In the genomic region with DNA sequence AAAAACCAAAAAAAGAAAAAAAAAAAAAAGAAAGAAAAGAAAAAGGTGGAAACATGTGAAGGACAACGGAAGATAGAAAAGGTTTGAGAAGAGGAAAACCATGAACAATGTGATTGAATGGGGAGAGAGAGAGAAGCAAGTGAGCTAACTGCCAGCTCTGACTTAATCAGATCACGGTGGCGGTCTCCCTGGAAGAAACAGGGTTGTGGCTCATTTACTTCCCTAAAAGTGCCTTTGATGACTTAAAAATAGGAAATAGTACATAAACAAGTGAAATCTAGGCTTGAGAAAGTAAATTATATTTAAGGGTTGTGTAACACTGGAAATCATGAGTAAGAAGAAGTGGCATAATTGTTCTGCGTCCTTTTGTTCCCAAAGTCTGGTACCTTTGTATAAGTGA, we compare ENCODE assay signal across 22 mouse cellular contexts. TPM values are rescaled to one million over a fixed set of nuclear protein-coding genes. Genes with fewer than 3 reads are reported as not detected.
A peak's percentile ranks its signal among the peaks of the same experiment; 100 is the strongest.
DNase-seq lines count a peak whose midpoint lies in the region; ATAC-seq and TF ChIP-seq lines count a peak whose summit lies in the region.
"Had no signal": no experiment of that assay in that cellular context is flagged by ENCODE, and none has a peak within 500 bp of the region (broad histone marks: within the 10 kb centered on the region; RNA-seq: fewer than 3 reads in every experiment).

No protein-coding gene starts in this region.

- no peaks in the 10 kb centered on the region for H3K27me3 ChIP-seq in MEL (ENCODE audit: control insufficient read depth in 1 of 2, insufficient read depth in 2 of 2, low read length in 2 of 2)
- no peaks in the 10 kb centered on the region for H3K27me3 ChIP-seq in thymus, adult 2 months (ENCODE audit: control insufficient read depth, insufficient read depth, low read length)
- H3K27me3 ChIP-seq: forebrain, embryonic 13.5 days; heart, embryonic 13.5 days; hindbrain, embryonic 15.5 days had no signal

- H3K4me1 ChIP-seq in MEL (ENCODE audit: control insufficient read depth in 1 of 2, insufficient read depth in 2 of 2, low read length in 2 of 2) = peaks cover 8 to 11% of the 10 kb centered on the region in 2 experiments
- H3K4me1 ChIP-seq in bone marrow macrophage, adult 2 months (ENCODE audit: control insufficient read depth, insufficient read depth, low read length) = peaks cover 24% of the 10 kb centered on the region
- H3K4me1 ChIP-seq in thymus, adult 2 months (replicated peaks; ENCODE audit: control insufficient read depth, insufficient read depth, low read length) = peaks cover 7% of the 10 kb centered on the region

- H3K27ac ChIP-seq in MEL (ENCODE audit: control insufficient read depth, low read depth, low read length) = no peak overlapping the region
- H3K27ac ChIP-seq in bone marrow macrophage, adult 2 months (ENCODE audit: insufficient read depth, low read depth, low read length) = peak overlapping the region; percentile 71
- H3K27ac ChIP-seq in thymus, adult 2 months (ENCODE audit: control insufficient read depth, insufficient read depth, low read length) = no peak overlapping the region
- H3K27ac ChIP-seq: embryonic facial prominence, embryonic 10.5 days; forebrain, embryonic 13.5 days; gastrocnemius, adult 2 months; heart, embryonic 13.5 days; hindbrain, embryonic 15.5 days had no signal

- no peak; a peak in 1 of 4 replicates for TF ChIP-seq EP300 in MEL (IDR thresholded peaks at IDR 0.05; ENCODE audit: low read depth in 1 of 2, low read length in 2 of 2)

- peak; percentile 78 for DNase-seq in MEL (ENCODE audit: low read depth, low spot score)
- no peak for DNase-seq in cerebellum, postnatal 36 days
- no peak for DNase-seq in B cell, adult 2 months
- no peak for DNase-seq in thymus, adult 2 months
- DNase-seq: adrenal gland, adult 8-10 months; adrenal gland, postnatal 36 days; cerebellum, adult 11 months; cerebellum, adult 8-10 months; cerebellum, postnatal 25 days; forebrain, postnatal 0 days; gastrocnemius, adult 2 months; gastrocnemius, postnatal 25 days; heart, adult 11 months; heart, postnatal 36 days had no signal

- TF ChIP-seq POLR2A in MEL (IDR thresholded peaks at IDR 0.05; ENCODE audit: control insufficient read depth in 1 of 2, insufficient read depth in 1 of 2, low read depth in 1 of 2, low read length in 2 of 2, poor library complexity in 1 of 2) = no peak
- TF ChIP-seq POLR2A in bone marrow macrophage, adult 2 months (IDR thresholded peaks at IDR 0.05; ENCODE audit: borderline replicate concordance, low read depth, low read length) = no peak
- no peak for TF ChIP-seq POLR2A in thymus, adult 2 months (IDR thresholded peaks at IDR 0.05; ENCODE audit: control insufficient read depth, extremely low read depth, insufficient read depth, low read length, poor library complexity)

- H3K79me2 ChIP-seq in MEL (ENCODE audit: control insufficient read depth, insufficient read depth, low read length, poor library complexity) = peaks cover 26% of the 10 kb centered on the region

- no peaks in the 10 kb centered on the region for H3K9me3 ChIP-seq in MEL (replicated peaks; ENCODE audit: insufficient read depth, low read length)
- H3K9me3 ChIP-seq: embryonic facial prominence, embryonic 10.5 days; forebrain, embryonic 13.5 days; heart, embryonic 13.5 days; hindbrain, embryonic 15.5 days had no signal

- no peak overlapping the region for H3K9ac ChIP-seq in MEL (ENCODE audit: control insufficient read depth, low read depth, low read length, poor library complexity, severe bottlenecking)
- H3K9ac ChIP-seq: forebrain, embryonic 13.5 days; forebrain, postnatal 0 days; heart, embryonic 13.5 days; hindbrain, embryonic 15.5 days had no signal

- ATAC-seq in megakaryocyte progenitor cell, adult 5-6 weeks (replicated peaks; ENCODE audit: poor library complexity) = peak; percentile 46
- ATAC-seq: forebrain, embryonic 13.5 days; forebrain, postnatal 0 days had no signal

- 74% methylated on average over 4 of the region's 4 CpGs for WGBS in thymus, adult 2 months

- H3K4me3 ChIP-seq in MEL (ENCODE audit: control insufficient read depth in 1 of 2, insufficient read depth in 1 of 2, low read depth in 2 of 2, low read length in 2 of 2) = no peak overlapping the region
- H3K4me3 ChIP-seq in bone marrow macrophage, adult 2 months (ENCODE audit: insufficient read depth, low read length) = no peak overlapping the region
- no peak overlapping the region for H3K4me3 ChIP-seq in thymus, adult 2 months (ENCODE audit: control insufficient read depth, insufficient read depth, low read length)
- H3K4me3 ChIP-seq: embryonic facial prominence, embryonic 10.5 days; forebrain, embryonic 13.5 days; gastrocnemius, adult 2 months; heart, embryonic 13.5 days; hindbrain, embryonic 15.5 days had no signal

- TF ChIP-seq RAD21 in MEL (IDR thresholded peaks at IDR 0.05; ENCODE audit: low read depth, low read length) = no peak

- peaks cover 5 to 24% of the 10 kb centered on the region in 2 experiments for H3K36me3 ChIP-seq in MEL (ENCODE audit: control insufficient read depth in 1 of 2, insufficient read depth in 2 of 2, low read length in 2 of 2)
- H3K36me3 ChIP-seq in thymus, adult 2 months (ENCODE audit: control insufficient read depth, insufficient read depth, low read length) = peaks cover 16% of the 10 kb centered on the region

- TF ChIP-seq CTCF in MEL (IDR thresholded peaks at IDR 0.05 in 2 of 3, conservative IDR thresholded peaks at IDR 0.05 in 1 of 3; ENCODE audit: control insufficient read depth in 1 of 3, insufficient read depth in 1 of 3, low read depth in 2 of 3, low read length in 3 of 3, poor library complexity in 1 of 3, severe bottlenecking in 1 of 3) = no peak
- no peak for TF ChIP-seq CTCF in bone marrow macrophage, adult 2 months (IDR thresholded peaks at IDR 0.05; ENCODE audit: low read depth, low read length)
- TF ChIP-seq CTCF in thymus, adult 2 months (IDR thresholded peaks at IDR 0.05; ENCODE audit: borderline replicate concordance, control insufficient read depth, extremely low read depth, insufficient read depth, low read length, poor library complexity) = no peak

TF ChIP-seq in MEL, 35 proteins besides CTCF, POLR2A, EP300 and RAD21 (continues in another document):
- peak; percentile 37; the same call in 1 of the 2 replicates for TF ChIP-seq GATA1 (IDR thresholded peaks at IDR 0.05; ENCODE audit: low read depth, low read length)
- TF ChIP-seq ETS1 (IDR thresholded peaks at IDR 0.05; ENCODE audit: low read depth, low read length) = peak; percentile 53; the same call in 1 of the 2 replicates
- no peak for TF ChIP-seq BHLHE40 (IDR thresholded peaks at IDR 0.05; ENCODE audit: borderline replicate concordance, low read depth, low read length)
- TF ChIP-seq USF2 (IDR thresholded peaks at IDR 0.05; ENCODE audit: borderline replicate concordance in 1 of 2, insufficient read depth in 1 of 2, low read depth in 1 of 2, low read length in 2 of 2) = no peak
- TF ChIP-seq RCOR1 (IDR thresholded peaks at IDR 0.05; ENCODE audit: low read depth, low read length) = peak; percentile 79
- no peak for TF ChIP-seq ZNF384 (IDR thresholded peaks at IDR 0.05; ENCODE audit: low read depth, low read length)
- no peak for TF ChIP-seq ZKSCAN1 (IDR thresholded peaks at IDR 0.05; ENCODE audit: low read depth, low read length)
- TF ChIP-seq JUND (IDR thresholded peaks at IDR 0.05; ENCODE audit: low read depth, low read length) = no peak

RNA-seq across cellular contexts. Expression of a gene that starts 2.0 kb away (rescaled TPM):
- total RNA-seq in MEL (2012; rRNA removed) = 22.6 TPM in 2 replicates
- 10 to 100 TPM in 1 of 2 experiments, not detected in 1; 29.3 TPM for polyA plus RNA-seq in MEL (2012; ENCODE audit: insufficient read depth in 1 of 2, insufficient read length in 2 of 2, low read depth in 1 of 2, low replicate concordance in 2 of 2, missing spikeins in 1 of 2)
- 27.6 and 27.8 TPM in 2 replicates for polyA plus RNA-seq in bone marrow macrophage, adult 2 months (2012; ENCODE audit: insufficient read depth, insufficient read length, missing spikeins)
- total RNA-seq in megakaryocyte progenitor cell, adult 5-6 weeks (2015) = 43.5 and 57.6 TPM in 2 replicates
- total RNA-seq in megakaryocyte progenitor cell, adult 5-6 weeks (2017) = 36.2 and 42.6 TPM in 2 replicates
- 5.4 and 5.5 TPM in 2 replicates for polyA plus RNA-seq in thymus, adult 2 months (2012; rRNA removed)

RNA-seq across cellular contexts. Expression of a gene that starts 2.1 kb away (rescaled TPM):
- total RNA-seq in MEL (2012; rRNA removed) = 72.2 and 80.7 TPM in 2 replicates
- 100 to 1,000 TPM in 1 of 2 experiments, 10 to 100 TPM in 1; 69.9 to 128 TPM for polyA plus RNA-seq in MEL (2012; ENCODE audit: insufficient read depth in 1 of 2, insufficient read length in 2 of 2, low read depth in 1 of 2, low replicate concordance in 2 of 2, missing spikeins in 1 of 2)
- 20.7 and 27.8 TPM in 2 replicates for polyA plus RNA-seq in bone marrow macrophage, adult 2 months (2012; ENCODE audit: insufficient read depth, insufficient read length, missing spikeins)
- total RNA-seq in megakaryocyte progenitor cell, adult 5-6 weeks (2015) = 68.7 and 78.1 TPM in 2 replicates
- 101 and 183 TPM in 2 replicates for total RNA-seq in megakaryocyte progenitor cell, adult 5-6 weeks (2017)
- 8.0 and 10.8 TPM in 2 replicates for polyA plus RNA-seq in thymus, adult 2 months (2012; rRNA removed)

RNA-seq across cellular contexts. Expression of a gene that starts 22.6 kb away (rescaled TPM):
- 18.1 and 18.9 TPM in 2 replicates for total RNA-seq in MEL (2012; rRNA removed)
- polyA plus RNA-seq in MEL (2012; ENCODE audit: insufficient read depth in 1 of 2, insufficient read length in 2 of 2, low read depth in 1 of 2, low replicate concordance in 2 of 2, missing spikeins in 1 of 2) = 10 to 100 TPM in 1 of 2 experiments, not detected in 1; 30.2 TPM
- 27.6 and 31.0 TPM in 2 replicates for polyA plus RNA-seq in bone marrow macrophage, adult 2 months (2012; ENCODE audit: insufficient read depth, insufficient read length, missing spikeins)
- total RNA-seq in megakaryocyte progenitor cell, adult 5-6 weeks (2015) = 28.9 and 32.9 TPM in 2 replicates
- total RNA-seq in megakaryocyte progenitor cell, adult 5-6 weeks (2017) = 67.2 and 76.5 TPM in 2 replicates
- polyA plus RNA-seq in thymus, adult 2 months (2012; rRNA removed) = 5.7 and 5.8 TPM in 2 replicates

RNA-seq across cellular contexts. Expression of a gene that starts 32.1 kb away (rescaled TPM):
- total RNA-seq in MEL (2012; rRNA removed) = not detected in 2 replicates
- polyA plus RNA-seq in MEL (2012; ENCODE audit: insufficient read depth in 1 of 2, insufficient read length in 2 of 2, low read depth in 1 of 2, low replicate concordance in 2 of 2, missing spikeins in 1 of 2) = under 1 TPM in 1 of 2 experiments, not detected in 1; 0.29 TPM
- polyA plus RNA-seq in bone marrow macrophage, adult 2 months (2012; ENCODE audit: insufficient read depth, insufficient read length, missing spikeins) = not detected in 2 replicates
- not detected in 2 replicates for total RNA-seq in megakaryocyte progenitor cell, adult 5-6 weeks (2015)
- total RNA-seq in megakaryocyte progenitor cell, adult 5-6 weeks (2017) = not detected in 2 replicates
- not detected in 2 replicates for polyA plus RNA-seq in thymus, adult 2 months (2012; rRNA removed)
- total RNA-seq: adrenal gland, postnatal 36 days; forebrain, postnatal 0 days; gastrocnemius, adult 2 months; gastrocnemius, postnatal 25 days; heart, postnatal 36 days had no signal
- polyA plus RNA-seq: brain, embryonic 14.5 days; forebrain, postnatal 0 days; heart, postnatal 0 days had no signal

RNA-seq across cellular contexts. Expression of a gene that starts 56.6 kb away (rescaled TPM):
- total RNA-seq in MEL (2012; rRNA removed) = 10.2 and 14.1 TPM in 2 replicates
- polyA plus RNA-seq in MEL (2012; ENCODE audit: insufficient read depth in 1 of 2, insufficient read length in 2 of 2, low read depth in 1 of 2, low replicate concordance in 2 of 2, missing spikeins in 1 of 2) = 10 to 100 TPM in 1 of 2 experiments, not detected in 1; 18.1 TPM
- 45.8 and 51.8 TPM in 2 replicates for polyA plus RNA-seq in bone marrow macrophage, adult 2 months (2012; ENCODE audit: insufficient read depth, insufficient read length, missing spikeins)
- 18.8 and 20.7 TPM in 2 replicates for total RNA-seq in megakaryocyte progenitor cell, adult 5-6 weeks (2015)
- total RNA-seq in megakaryocyte progenitor cell, adult 5-6 weeks (2017) = 33.0 and 45.3 TPM in 2 replicates
- 3.6 and 4.9 TPM in 2 replicates for polyA plus RNA-seq in thymus, adult 2 months (2012; rRNA removed)
